ENCODE assay signal across 10 mouse cellular contexts in the genomic region with DNA sequence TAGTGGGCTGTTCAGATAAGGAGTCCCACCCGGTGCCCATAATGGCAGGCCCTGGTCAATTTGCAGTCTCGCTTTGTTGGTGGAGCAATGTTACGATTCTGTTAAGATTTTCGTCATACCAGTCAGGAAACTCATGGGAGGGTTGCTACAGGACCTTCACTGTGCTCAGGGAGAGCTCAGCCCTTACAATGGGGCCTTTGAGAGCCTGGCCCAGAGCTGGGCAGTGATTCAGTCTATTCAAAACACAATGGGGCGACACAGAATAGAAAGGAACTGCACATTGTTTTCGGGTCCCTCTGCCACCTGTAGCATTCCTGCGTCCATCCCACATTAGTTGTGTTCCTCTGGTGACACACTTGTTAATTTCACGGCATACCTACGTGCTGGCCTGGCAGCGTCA.
A peak's percentile ranks its signal among the peaks of the same experiment; 100 is the strongest.
DNase-seq lines count a peak whose midpoint lies in the region; ATAC-seq and TF ChIP-seq lines count a peak whose summit lies in the region.
"Had no signal": no experiment of that assay in that cellular context is flagged by ENCODE, and none has a peak within 500 bp of the region (broad histone marks: within the 10 kb centered on the region; RNA-seq: fewer than 3 reads in every experiment).

No protein-coding gene starts in this region.

- H3K36me3 ChIP-seq in forebrain, embryonic 10.5 days (replicated peaks) = no peaks in the 10 kb centered on the region
- H3K36me3 ChIP-seq in forebrain, embryonic 16.5 days (ENCODE audit: control insufficient read depth, insufficient read depth) = no peaks in the 10 kb centered on the region
- no peaks in the 10 kb centered on the region for H3K36me3 ChIP-seq in forebrain, embryonic 13.5 days (ENCODE audit: poor library complexity, severe bottlenecking)
- no peaks in the 10 kb centered on the region for H3K36me3 ChIP-seq in midbrain, embryonic 12.5 days

- H3K9ac ChIP-seq in forebrain, embryonic 16.5 days (replicated peaks; ENCODE audit: low read depth, low read length) = no peak overlapping the region
- no peak overlapping the region for H3K9ac ChIP-seq in forebrain, embryonic 13.5 days
- H3K9ac ChIP-seq in midbrain, embryonic 12.5 days (replicated peaks) = no peak overlapping the region

- TF ChIP-seq CTCF in left cerebral cortex, adult 2 months (IDR thresholded peaks at IDR 0.05) = no peak

- no peak overlapping the region for H3K4me2 ChIP-seq in forebrain, embryonic 16.5 days (ENCODE audit: low read length)
- no peak overlapping the region for H3K4me2 ChIP-seq in forebrain, embryonic 13.5 days
- 0 out of 2 replicates have a peak overlapping the region, but pooled peaks have one; percentile 11 for H3K4me2 ChIP-seq in midbrain, embryonic 12.5 days (replicated peaks)

- ATAC-seq in forebrain, embryonic 16.5 days = no peak
- 0 out of 2 replicates have a peak, but pooled peaks have one; percentile 45 for ATAC-seq in forebrain, embryonic 13.5 days
- ATAC-seq in midbrain, embryonic 12.5 days (ENCODE audit: low FRiP score, low read depth) = no peak

- WGBS in forebrain, embryonic 10.5 days = 39% methylated on average over 10 of the region's 10 CpGs
- 18% methylated on average over 10 of the region's 10 CpGs for WGBS in forebrain, embryonic 16.5 days
- WGBS in forebrain, embryonic 13.5 days = 16% methylated on average over 10 of the region's 10 CpGs
- WGBS in midbrain, embryonic 12.5 days = 53% methylated on average over 10 of the region's 10 CpGs

- no peak for DNase-seq in forebrain, embryonic 10.5 days (ENCODE audit: extremely low spot score, low spot score)
- DNase-seq in left cerebral cortex, adult 2 months (ENCODE audit: extremely low spot score in 1 of 2, low spot score in 2 of 2) = no peak
- no peak for DNase-seq in left cerebral cortex, postnatal 10 days (ENCODE audit: extremely low spot score in 1 of 2, low spot score in 2 of 2)
- DNase-seq in cerebellum, postnatal 25 days = no peak
- DNase-seq in kidney, adult 18-20 months = no peak
- DNase-seq: right cerebral cortex, postnatal 14 days; thymus, adult 18-20 months had no signal

- intact Hi-C loops in left cerebral cortex, adult 2 months (cut with DNase I) = no loop called here
- intact Hi-C loops in left cerebral cortex, postnatal 10 days (cut with DNase I) = no loop called here

- H3K4me3 ChIP-seq in forebrain, embryonic 10.5 days = no peak overlapping the region
- H3K4me3 ChIP-seq in forebrain, embryonic 16.5 days (replicated peaks; ENCODE audit: low read length) = no peak overlapping the region
- H3K4me3 ChIP-seq in left cerebral cortex, adult 2 months = no peak overlapping the region
- H3K4me3 ChIP-seq in forebrain, embryonic 13.5 days = no peak overlapping the region
- no peak overlapping the region for H3K4me3 ChIP-seq in midbrain, embryonic 12.5 days

- H3K27me3 ChIP-seq in forebrain, embryonic 10.5 days (ENCODE audit: poor library complexity, severe bottlenecking) = no peaks in the 10 kb centered on the region
- no peaks in the 10 kb centered on the region for H3K27me3 ChIP-seq in forebrain, embryonic 16.5 days (replicated peaks; ENCODE audit: control insufficient read depth, insufficient read depth, low read length)
- H3K27me3 ChIP-seq in forebrain, embryonic 13.5 days = no peaks in the 10 kb centered on the region
- no peaks in the 10 kb centered on the region for H3K27me3 ChIP-seq in midbrain, embryonic 12.5 days

- H3K4me1 ChIP-seq in forebrain, embryonic 10.5 days = peaks cover 19% of the 10 kb centered on the region
- 0 out of 2 replicates have a peak, but pooled peaks cover 6% of the 10 kb centered on the region for H3K4me1 ChIP-seq in forebrain, embryonic 16.5 days (replicated peaks; ENCODE audit: control insufficient read depth, insufficient read depth, low read length)
- peaks cover 7% of the 10 kb centered on the region for H3K4me1 ChIP-seq in forebrain, embryonic 13.5 days
- peaks cover 11% of the 10 kb centered on the region for H3K4me1 ChIP-seq in midbrain, embryonic 12.5 days

- H3K27ac ChIP-seq in forebrain, embryonic 10.5 days = peak overlapping the region; percentile 75
- no peak overlapping the region for H3K27ac ChIP-seq in forebrain, embryonic 16.5 days (ENCODE audit: low read length)
- H3K27ac ChIP-seq in left cerebral cortex, adult 2 months = peak overlapping the region; percentile 38; the same call in 1 of the 2 replicates
- peak overlapping the region; percentile 48 for H3K27ac ChIP-seq in forebrain, embryonic 13.5 days
- peak overlapping the region; percentile 40 for H3K27ac ChIP-seq in midbrain, embryonic 12.5 days (replicated peaks)

- no peaks in the 10 kb centered on the region for H3K9me3 ChIP-seq in forebrain, embryonic 10.5 days
- H3K9me3 ChIP-seq in forebrain, embryonic 16.5 days (ENCODE audit: control insufficient read depth, low read length) = no peaks in the 10 kb centered on the region
- no peaks in the 10 kb centered on the region for H3K9me3 ChIP-seq in forebrain, embryonic 13.5 days (replicated peaks)
- H3K9me3 ChIP-seq in midbrain, embryonic 12.5 days = no peaks in the 10 kb centered on the region
